Mouse (Mus musculus) retina, postnatal 1 day (tissue): ENCODE results near the gene Ctdnep1.

ENCODE experiments used
- DNase-seq: peaks from one replicate; pipeline ENCODE4 v3.0.0-alpha.2; 2012

The Ctdnep1 gene

GRCm38 (mm10) chr11:69981141-69981762 is at the start of gene Ctdnep1:
Ctdnep1 (plus strand) TSS chr11:69981156.
- DNase-seq: no peak

GRCm38 (mm10) chr11:69931769-69932168 is 49.2 kb upstream of the Ctdnep1 start:
- no peak for DNase-seq

- DNase-seq: peak; percentile 19
Measured at GRCm38 (mm10) chr11:69932254-69932653, 48.7 kb upstream of the Ctdnep1 start.

GRCm38 (mm10) chr11:69933066-69933465 is 47.9 kb upstream of the Ctdnep1 start:
- DNase-seq: no peak

- peak; percentile 92 for DNase-seq
Measured at GRCm38 (mm10) chr11:69934169-69934568, 46.8 kb upstream of the Ctdnep1 start.

- no peak for DNase-seq
Measured at GRCm38 (mm10) chr11:69934681-69935080, 46.3 kb upstream of the Ctdnep1 start.

GRCm38 (mm10) chr11:69935137-69935879 is 45.6 kb upstream of the Ctdnep1 start, which contains the start of gene Ybx2:
Ybx2 (plus strand) TSS chr11:69935796.
- peak; percentile 93 for DNase-seq

- DNase-seq: no peak
Measured at GRCm38 (mm10) chr11:69936156-69936555, 44.8 kb upstream of the Ctdnep1 start.

- no peak for DNase-seq
Measured at GRCm38 (mm10) chr11:69936714-69937347, 44.1 kb upstream of the Ctdnep1 start.

GRCm38 (mm10) chr11:69937385-69937784 is 43.6 kb upstream of the Ctdnep1 start:
- DNase-seq: no peak

GRCm38 (mm10) chr11:69937834-69938233 is 43.1 kb upstream of the Ctdnep1 start:
- DNase-seq: no peak

GRCm38 (mm10) chr11:69938401-69938979 is 42.5 kb upstream of the Ctdnep1 start:
- no peak for DNase-seq

- no peak for DNase-seq
Measured at GRCm38 (mm10) chr11:69939181-69939580, 41.8 kb upstream of the Ctdnep1 start.

GRCm38 (mm10) chr11:69939731-69940130 is 41.2 kb upstream of the Ctdnep1 start:
- no peak for DNase-seq

- no peak for DNase-seq
Measured at GRCm38 (mm10) chr11:69940962-69941361, 40.0 kb upstream of the Ctdnep1 start.

GRCm38 (mm10) chr11:69945216-69945615 is 35.7 kb upstream of the Ctdnep1 start:
- DNase-seq: no peak

- no peak for DNase-seq
Measured at GRCm38 (mm10) chr11:69945997-69946891, 34.7 kb upstream of the Ctdnep1 start.

- DNase-seq: no peak
Measured at GRCm38 (mm10) chr11:69947337-69948065, 33.5 kb upstream of the Ctdnep1 start.

GRCm38 (mm10) chr11:69948066-69948762 is 32.7 kb upstream of the Ctdnep1 start, which contains the start of gene Slc2a4:
Slc2a4 (minus strand) TSS chr11:69948188.
- DNase-seq: peak; percentile 96

GRCm38 (mm10) chr11:69948763-69949150 is 32.2 kb upstream of the Ctdnep1 start:
- peak; percentile 93 for DNase-seq
